Mouse (Mus musculus): Measurements from ENCODE around the gene Ero1l. TPM values are rescaled to one million over a fixed set of nuclear protein-coding genes. Genes with fewer than 3 reads are reported as not detected.

Gene Ero1l
- polyA plus RNA-seq, 1 experiment = 3.5 TPM

- H3K4me1 ChIP-seq (ENCODE audit: control insufficient read depth, insufficient read depth, insufficient read length) = no peaks in the 10 kb centered on the region; the same call in 1 of the 2 replicates
- no peak overlapping the region for H3K27ac ChIP-seq (ENCODE audit: insufficient read depth, low read length)
- peaks cover 13% of the 10 kb centered on the region for H3K36me3 ChIP-seq (ENCODE audit: control insufficient read depth, insufficient read depth, low read length)
- WGBS = 92% methylated on average over 5 of the region's 5 CpGs
- no peak overlapping the region for H3K4me3 ChIP-seq (ENCODE audit: extremely low read depth, insufficient read depth, insufficient read length)
- no peak for DNase-seq (ENCODE audit: low read depth in 1 of 2, low spot score in 2 of 2)
- TF ChIP-seq CTCF (IDR thresholded peaks at IDR 0.05; ENCODE audit: extremely low read depth, insufficient read depth, insufficient read length, insufficient replicate concordance) = no peak
- TF ChIP-seq POLR2A (IDR thresholded peaks at IDR 0.05; ENCODE audit: low read depth, low read length) = no peak
- H3K27me3 ChIP-seq (ENCODE audit: control insufficient read depth, insufficient read depth, low read length) = no peaks in the 10 kb centered on the region
Measured at GRCm38 (mm10) chr14:45305852-45306251, 12.7 kb downstream of the Ero1l start.

- Histone ChIP-seq H3K27ac (ENCODE audit: insufficient read depth, low read length) (no peak overlapping the region), H3K36me3 (ENCODE audit: control insufficient read depth, insufficient read depth, low read length) (peaks cover 22% of the 10 kb centered on the region), H3K4me1 (ENCODE audit: control insufficient read depth, insufficient read depth, insufficient read length) (no peaks in the 10 kb centered on the region; the same call in 1 of the 2 replicates), H3K27me3 (ENCODE audit: control insufficient read depth, insufficient read depth, low read length) (no peaks in the 10 kb centered on the region), H3K4me3 (ENCODE audit: extremely low read depth, insufficient read depth, insufficient read length) (no peak overlapping the region)
- 90% methylated on average over 4 of the region's 4 CpGs for WGBS
- no peak for TF ChIP-seq POLR2A (IDR thresholded peaks at IDR 0.05; ENCODE audit: low read depth, low read length)
- no peak for TF ChIP-seq CTCF (IDR thresholded peaks at IDR 0.05; ENCODE audit: extremely low read depth, insufficient read depth, insufficient read length, insufficient replicate concordance)
- DNase-seq (ENCODE audit: low read depth in 1 of 2, low spot score in 2 of 2) = no peak
Measured at GRCm38 (mm10) chr14:45304389-45304788, 14.2 kb downstream of the Ero1l start.

GRCm38 (mm10) chr14:45303939-45304338 is 14.6 kb downstream of the Ero1l start:
- Histone ChIP-seq H3K27me3 (ENCODE audit: control insufficient read depth, insufficient read depth, low read length) (no peaks in the 10 kb centered on the region), H3K4me3 (ENCODE audit: extremely low read depth, insufficient read depth, insufficient read length) (no peak overlapping the region), H3K36me3 (ENCODE audit: control insufficient read depth, insufficient read depth, low read length) (peaks cover 25% of the 10 kb centered on the region), H3K27ac (ENCODE audit: insufficient read depth, low read length) (no peak overlapping the region), H3K4me1 (ENCODE audit: control insufficient read depth, insufficient read depth, insufficient read length) (no peaks in the 10 kb centered on the region; the same call in 1 of the 2 replicates)
- no peak for DNase-seq (ENCODE audit: low read depth in 1 of 2, low spot score in 2 of 2)
- WGBS = 89% methylated on average over 4 of the region's 4 CpGs
- TF ChIP-seq POLR2A (IDR thresholded peaks at IDR 0.05; ENCODE audit: low read depth, low read length) = no peak
- TF ChIP-seq CTCF (IDR thresholded peaks at IDR 0.05; ENCODE audit: extremely low read depth, insufficient read depth, insufficient read length, insufficient replicate concordance) = no peak

GRCm38 (mm10) chr14:45291608-45292007 is 27.0 kb downstream of the Ero1l start:
- TF ChIP-seq CTCF (IDR thresholded peaks at IDR 0.05; ENCODE audit: extremely low read depth, insufficient read depth, insufficient read length, insufficient replicate concordance) (no peak), POLR2A (IDR thresholded peaks at IDR 0.05; ENCODE audit: low read depth, low read length) (no peak)
- no peaks in the 10 kb centered on the region for H3K4me1 ChIP-seq (ENCODE audit: control insufficient read depth, insufficient read depth, insufficient read length)

GRCm38 (mm10) chr14:45282066-45282465 is 36.5 kb downstream of the Ero1l start:
- 85% methylated on average over 3 of the region's 3 CpGs for WGBS
- no peaks in the 10 kb centered on the region for H3K27me3 ChIP-seq (ENCODE audit: control insufficient read depth, insufficient read depth, low read length)
- TF ChIP-seq CTCF (IDR thresholded peaks at IDR 0.05; ENCODE audit: extremely low read depth, insufficient read depth, insufficient read length, insufficient replicate concordance) (no peak), POLR2A (IDR thresholded peaks at IDR 0.05; ENCODE audit: low read depth, low read length) (no peak)

More at GRCm38 (mm10) chr14:45291608-45292007, 27.0 kb downstream of the Ero1l start:
- Histone ChIP-seq H3K4me3 (ENCODE audit: extremely low read depth, insufficient read depth, insufficient read length) (no peak overlapping the region), H3K27ac (ENCODE audit: insufficient read depth, low read length) (no peak overlapping the region), H3K27me3 (ENCODE audit: control insufficient read depth, insufficient read depth, low read length) (no peaks in the 10 kb centered on the region), H3K36me3 (ENCODE audit: control insufficient read depth, insufficient read depth, low read length) (peaks cover 14% of the 10 kb centered on the region)
- WGBS = 83% methylated on average over 4 of the region's 4 CpGs
- DNase-seq (ENCODE audit: low read depth in 1 of 2, low spot score in 2 of 2) = no peak

GRCm38 (mm10) chr14:45275816-45276215 is 42.8 kb downstream of the Ero1l start:
- Histone ChIP-seq H3K4me1 (ENCODE audit: control insufficient read depth, insufficient read depth, insufficient read length) (no peaks in the 10 kb centered on the region), H3K27ac (ENCODE audit: insufficient read depth, low read length) (no peak overlapping the region), H3K4me3 (ENCODE audit: extremely low read depth, insufficient read depth, insufficient read length) (no peak overlapping the region), H3K36me3 (ENCODE audit: control insufficient read depth, insufficient read depth, low read length) (no peaks in the 10 kb centered on the region), H3K27me3 (ENCODE audit: control insufficient read depth, insufficient read depth, low read length) (no peaks in the 10 kb centered on the region)
- TF ChIP-seq POLR2A (IDR thresholded peaks at IDR 0.05; ENCODE audit: low read depth, low read length) = no peak
- TF ChIP-seq CTCF (IDR thresholded peaks at IDR 0.05; ENCODE audit: extremely low read depth, insufficient read depth, insufficient read length, insufficient replicate concordance) = no peak
- DNase-seq (ENCODE audit: low read depth in 1 of 2, low spot score in 2 of 2) = no peak
- 82% methylated on average over 6 of the region's 6 CpGs for WGBS

More at GRCm38 (mm10) chr14:45282066-45282465, 36.5 kb downstream of the Ero1l start:
- no peak overlapping the region for H3K4me3 ChIP-seq (ENCODE audit: extremely low read depth, insufficient read depth, insufficient read length)
- DNase-seq (ENCODE audit: low read depth in 1 of 2, low spot score in 2 of 2) = no peak
- H3K4me1 ChIP-seq (ENCODE audit: control insufficient read depth, insufficient read depth, insufficient read length) = no peaks in the 10 kb centered on the region
- H3K36me3 ChIP-seq (ENCODE audit: control insufficient read depth, insufficient read depth, low read length) = peaks cover 4% of the 10 kb centered on the region
- no peak overlapping the region for H3K27ac ChIP-seq (ENCODE audit: insufficient read depth, low read length)

GRCm38 (mm10) chr14:45263831-45264592 is 54.6 kb downstream of the Ero1l start:
- 90% methylated on average over 3 of the region's 3 CpGs for WGBS

More at GRCm38 (mm10) chr14:45263831-45264592, 54.6 kb downstream of the Ero1l start:
- Histone ChIP-seq H3K27ac (ENCODE audit: insufficient read depth, low read length) (no peak overlapping the region), H3K36me3 (ENCODE audit: control insufficient read depth, insufficient read depth, low read length) (no peaks in the 10 kb centered on the region), H3K27me3 (ENCODE audit: control insufficient read depth, insufficient read depth, low read length) (no peaks in the 10 kb centered on the region), H3K4me3 (ENCODE audit: extremely low read depth, insufficient read depth, insufficient read length) (no peak overlapping the region), H3K4me1 (ENCODE audit: control insufficient read depth, insufficient read depth, insufficient read length) (no peaks in the 10 kb centered on the region)
- DNase-seq (ENCODE audit: low read depth in 1 of 2, low spot score in 2 of 2) = no peak
- TF ChIP-seq POLR2A (IDR thresholded peaks at IDR 0.05; ENCODE audit: low read depth, low read length) (no peak), CTCF (IDR thresholded peaks at IDR 0.05; ENCODE audit: extremely low read depth, insufficient read depth, insufficient read length, insufficient replicate concordance) (no peak)
